Mouse (Mus musculus) kidney, postnatal 4 days (tissue): ENCODE measurements at regions not wholly inside any gene's neighbourhood (a gene's known extent, or its start where the extent isn't known, plus 50 kb on each side); places are given as distances from the start of the nearest gene placed in this dataset.

Experiments
- DNase-seq, 2 experiments: peaks; one replicate each; pipeline ENCODE4 v3.0.0; 2021; ENCODE audit warnings: mixed read lengths in 2 of 2

- no peak for DNase-seq
These were observed 127.6 kb upstream of the Prep start for GRCm38 (mm10) chr10:44939403-44939802.

GRCm38 (mm10) chr10:44936976-44937500, 130.0 kb upstream of the Prep start:
- no peak for DNase-seq

- DNase-seq: no peak
These were observed 136.2 kb upstream of the Prep start for GRCm38 (mm10) chr10:44930796-44931195.

GRCm38 (mm10) chr10:44913751-44914388, 153.1 kb upstream of the Prep start:
- no peak for DNase-seq

- DNase-seq: no peak
These were observed 162.5 kb upstream of the Prep start for GRCm38 (mm10) chr10:44904520-44904919.

- no peak for DNase-seq
These were observed 165.8 kb upstream of the Prep start for GRCm38 (mm10) chr10:44901203-44901602.

- DNase-seq: no peak
These were observed 174.9 kb upstream of the Prep start for GRCm38 (mm10) chr10:44892124-44892523.

- peak in 1 of 2 experiments; percentile 33 for DNase-seq
These were observed 179.8 kb upstream of the Prep start for GRCm38 (mm10) chr10:44887081-44887683.

- no peak for DNase-seq
These were observed 185.0 kb upstream of the Prep start for GRCm38 (mm10) chr10:44881967-44882366.

- no peak for DNase-seq
These were observed 189.8 kb upstream of the Prep start for GRCm38 (mm10) chr10:44877076-44877663.

- no peak for DNase-seq
These were observed 193.2 kb upstream of the Prep start for GRCm38 (mm10) chr10:44873642-44874285.

- DNase-seq: no peak
These were observed 202.7 kb upstream of the Prep start for GRCm38 (mm10) chr10:44864191-44864747.

GRCm38 (mm10) chr10:44862360-44862674, 204.7 kb upstream of the Prep start:
- peak; percentile 24 to 37 for DNase-seq

- DNase-seq: peak; percentile 52 to 76
These were observed 205.2 kb upstream of the Prep start for GRCm38 (mm10) chr10:44861671-44862359.

GRCm38 (mm10) chr10:44857444-44857843, 209.6 kb upstream of the Prep start:
- no peak for DNase-seq

GRCm38 (mm10) chr10:44854109-44854508, 212.9 kb upstream of the Prep start:
- no peak for DNase-seq

- DNase-seq: no peak
These were observed 218.0 kb upstream of the Prep start for GRCm38 (mm10) chr10:44849016-44849415.

- no peak for DNase-seq
These were observed 220.2 kb upstream of the Prep start for GRCm38 (mm10) chr10:44846765-44847164.

GRCm38 (mm10) chr10:44846149-44846548, 220.9 kb upstream of the Prep start:
- DNase-seq: peak in 1 of 2 experiments; percentile 6

- no peak for DNase-seq
These were observed 226.6 kb upstream of the Prep start for GRCm38 (mm10) chr10:44840449-44840848.

GRCm38 (mm10) chr10:44832455-44832854, 234.5 kb upstream of the Prep start:
- no peak for DNase-seq

GRCm38 (mm10) chr10:44826271-44826670, 240.7 kb upstream of the Prep start:
- no peak for DNase-seq

- DNase-seq: no peak
These were observed 245.3 kb upstream of the Prep start for GRCm38 (mm10) chr10:44821666-44822065.
